Mouse (Mus musculus) limb, embryonic 14.5 days (tissue): ENCODE results near the gene Tmem203. TPM values are rescaled to one million over a fixed set of nuclear protein-coding genes. Genes with fewer than 3 reads are reported as not detected.

ENCODE experiments used
- ATAC-seq: fragments of 200-750 bp; cut with Nextera tagmentation; 2 replicates; pipeline ENCODE4 v1.8.0; 2017; ENCODE audit warnings: low read depth, moderate number of reproducible peaks, moderate TSS enrichment; ENCODE audit not compliant: low FRiP score
- DNase-seq: peaks from one replicate; pipeline ENCODE4 v3.0.0-alpha.2; 2015; ENCODE audit warnings: low spot score
- H3K27ac ChIP-seq: fragments of 300-500 bp; sonication (generic); replicated peaks from 2 replicates; pipeline ENCODE4 v1.5.1; 2014; ENCODE audit warnings: low read depth, mild to moderate bottlenecking, low read length, moderate library complexity, mixed read lengths
- H3K27me3 ChIP-seq: fragments of 300-500 bp; sonication (generic); 2 replicates; pipeline ENCODE4 v1.6.1; 2014; ENCODE audit warnings: low read length, mixed read lengths; ENCODE audit not compliant: control insufficient read depth, insufficient read depth
- H3K36me3 ChIP-seq: fragments of 300-500 bp; sonication (generic); 2 replicates; pipeline ENCODE4 v1.6.1; 2014; ENCODE audit warnings: mild to moderate bottlenecking, low read length, moderate library complexity, mixed read lengths; ENCODE audit not compliant: control insufficient read depth, insufficient read depth
- H3K4me1 ChIP-seq: fragments of 300-500 bp; sonication (generic); 2 replicates; pipeline ENCODE4 v1.6.1; 2014; ENCODE audit warnings: antibody characterized with exemption, low read length, mixed read lengths; ENCODE audit not compliant: control insufficient read depth, insufficient read depth
- H3K4me2 ChIP-seq: fragments of 300-500 bp; sonication (generic); replicated peaks from 2 replicates; pipeline ENCODE4 v1.6.1; 2014; ENCODE audit warnings: low read depth, mild to moderate bottlenecking, low read length, moderate library complexity; ENCODE audit not compliant: severe bottlenecking
- H3K4me3 ChIP-seq: fragments of 300-500 bp; sonication (generic); replicated peaks from 2 replicates; pipeline ENCODE4 v1.5.1; 2014; ENCODE audit warnings: low read length
- H3K9ac ChIP-seq: fragments of 300-500 bp; sonication (generic); 2 replicates; pipeline ENCODE4 v1.6.1; 2014; ENCODE audit warnings: mild to moderate bottlenecking, low read depth, low read length, moderate library complexity; ENCODE audit not compliant: severe bottlenecking
- H3K9me3 ChIP-seq: fragments of 300-500 bp; sonication (generic); 2 replicates; pipeline ENCODE4 v1.6.1; 2016; ENCODE audit warnings: low read length; ENCODE audit not compliant: control insufficient read depth
- POLR2A ChIP-seq: fragments of 200-500 bp; IDR thresholded peaks from 2 replicates; pipeline ENCODE4 v1.8.0; 2012; ENCODE audit warnings: inconsistent platforms, mild to moderate bottlenecking, moderate library complexity, borderline replicate concordance; ENCODE audit not compliant: insufficient read depth, insufficient read length; ENCODE audit errors: extremely low read depth
- WGBS: fragments of 180-500 bp; shearing (Covaris S2); extraction: QIAGEN DNeasy Blood & Tissue Kit; methylation state at CpG from one replicate; pipeline ENCODE4 v1.1.7; 2014; 5-methylcytosine and 5-hydroxymethylcytosine counted together
- polyA plus RNA-seq, 2 experiments: library from polyadenylated mRNA; depleted of rRNA in 1 of 2; stranded (reverse) in 1 of 2; unstranded in 1 of 2; fragments of >200 nt; fragmentation: Nextera tagmentation in 1 of 2; extraction: Ambion mirVana in 1 of 2; gene quantifications; 2 replicates each; pipeline versions ENCODE4 v1.2.1 to v1.2.3; 2012 to 2014

Gene Tmem203
- polyA plus RNA-seq, 2 experiments, result 16.3 to 29.7 TPM

- Histone ChIP-seq H3K9ac (no peak overlapping the region), H3K36me3 (no peaks in the 10 kb centered on the region), H3K4me3 (no peak overlapping the region), H3K4me1 (peaks cover 9% of the 10 kb centered on the region), H3K27ac (peak overlapping the region; percentile 34; the same call in 1 of the 2 replicates), H3K27me3 (no peaks in the 10 kb centered on the region), H3K9me3 (no peaks in the 10 kb centered on the region), H3K4me2 (peak overlapping the region; percentile 24; the same call in 1 of the 2 replicates)
- 3% methylated on average over 7 of the region's 7 CpGs for WGBS
- ATAC-seq (no peak), DNase-seq (peak; percentile 84)
- TF ChIP-seq POLR2A, result no peak
These were observed 26.8 kb upstream of the Tmem203 start for GRCm38 (mm10) chr2:25228431-25228889.

DNA sequence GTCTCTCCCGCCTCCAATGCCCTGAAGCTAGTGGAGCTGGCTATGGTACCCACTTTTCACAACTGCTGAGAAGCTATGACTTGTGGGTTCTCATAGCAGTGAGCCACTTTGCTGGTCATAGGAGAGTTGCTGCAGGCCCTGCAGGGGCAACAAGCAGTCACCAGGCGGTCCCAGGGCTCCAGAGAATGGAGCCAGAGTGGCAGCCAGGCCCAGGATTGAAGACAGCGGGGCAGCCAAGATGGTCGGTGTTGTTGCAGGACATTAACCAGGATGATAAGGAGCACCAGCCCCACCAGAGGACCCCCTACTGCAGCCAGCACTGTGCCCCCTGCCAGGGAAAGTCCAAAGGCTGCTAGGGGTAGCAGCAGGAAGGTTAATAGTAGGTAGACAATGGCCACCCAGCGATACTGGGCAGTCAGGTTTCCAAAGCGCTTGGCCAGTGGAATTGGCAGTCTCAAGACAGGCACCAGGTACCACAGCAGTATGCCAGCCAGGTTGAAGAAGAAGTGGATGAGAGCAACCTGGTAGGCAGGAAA lies 26.2 kb upstream of the Tmem203 start:
- H3K27ac ChIP-seq, result no peak overlapping the region
- WGBS, result 72% methylated on average over 6 of the region's 6 CpGs
- no peak for TF ChIP-seq POLR2A
- no peak overlapping the region for H3K9ac ChIP-seq
- H3K36me3 ChIP-seq, result no peaks in the 10 kb centered on the region
- ATAC-seq (no peak), DNase-seq (no peak)
- no peaks in the 10 kb centered on the region for H3K9me3 ChIP-seq
- H3K4me2 ChIP-seq, result peak overlapping the region; percentile 24; the same call in 1 of the 2 replicates
- peaks cover 5% of the 10 kb centered on the region; the same call in 1 of the 2 replicates for H3K4me1 ChIP-seq
- no peak overlapping the region for H3K4me3 ChIP-seq
- H3K27me3 ChIP-seq, result no peaks in the 10 kb centered on the region

DNA sequence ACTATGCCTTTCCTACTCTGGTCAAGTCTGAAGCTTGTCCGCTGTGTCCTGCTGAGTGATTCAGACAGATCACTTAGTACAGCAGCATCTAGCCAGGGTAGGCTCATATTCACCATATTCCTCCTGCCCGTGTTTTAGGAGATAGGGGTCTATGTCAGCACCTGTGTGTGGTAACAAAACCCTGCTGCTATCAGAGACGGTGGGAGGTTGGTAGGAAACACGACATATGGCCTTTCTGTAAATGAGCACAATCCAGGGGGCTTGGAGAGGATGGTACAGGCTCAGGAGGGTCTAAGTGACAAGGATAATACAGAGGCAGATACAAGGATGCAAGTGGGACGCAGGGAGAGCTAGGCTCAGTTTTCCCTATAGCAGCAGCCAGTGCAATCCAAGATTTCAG lies 25.7 kb upstream of the Tmem203 start:
- no peak overlapping the region for H3K27ac ChIP-seq
- H3K27me3 ChIP-seq, result no peaks in the 10 kb centered on the region
- H3K4me3 ChIP-seq, result no peak overlapping the region
- peaks cover 5% of the 10 kb centered on the region; the same call in 1 of the 2 replicates for H3K4me1 ChIP-seq
- H3K36me3 ChIP-seq, result no peaks in the 10 kb centered on the region
- DNase-seq, result no peak
- H3K9ac ChIP-seq, result no peak overlapping the region
- no peaks in the 10 kb centered on the region for H3K9me3 ChIP-seq
- ATAC-seq, result no peak
- TF ChIP-seq POLR2A, result no peak
- WGBS, result 76% methylated on average over 5 of the region's 5 CpGs
- H3K4me2 ChIP-seq, result no peak overlapping the region

DNA sequence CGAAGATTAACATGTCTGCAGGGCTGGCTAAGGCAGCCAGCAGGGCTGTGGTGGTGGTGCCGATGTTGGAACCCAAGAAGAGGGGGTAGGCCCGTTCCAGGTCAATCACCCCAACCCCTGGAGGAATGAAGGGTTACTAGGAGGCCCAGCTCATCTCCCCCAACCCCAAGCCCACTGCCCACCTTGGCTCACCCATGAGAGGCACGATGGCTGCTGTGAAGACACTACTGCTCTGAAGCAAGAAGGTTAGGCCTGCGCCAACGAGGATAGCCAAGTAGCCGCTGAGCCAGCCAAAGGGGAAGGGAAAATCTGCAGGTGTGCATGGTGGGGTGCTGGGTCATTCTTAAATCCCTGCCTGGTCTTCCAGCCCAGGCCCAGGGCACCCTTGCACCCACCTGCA lies 24.7 kb upstream of the Tmem203 start:
- ATAC-seq, result no peak
- TF ChIP-seq POLR2A, result no peak

DNA sequence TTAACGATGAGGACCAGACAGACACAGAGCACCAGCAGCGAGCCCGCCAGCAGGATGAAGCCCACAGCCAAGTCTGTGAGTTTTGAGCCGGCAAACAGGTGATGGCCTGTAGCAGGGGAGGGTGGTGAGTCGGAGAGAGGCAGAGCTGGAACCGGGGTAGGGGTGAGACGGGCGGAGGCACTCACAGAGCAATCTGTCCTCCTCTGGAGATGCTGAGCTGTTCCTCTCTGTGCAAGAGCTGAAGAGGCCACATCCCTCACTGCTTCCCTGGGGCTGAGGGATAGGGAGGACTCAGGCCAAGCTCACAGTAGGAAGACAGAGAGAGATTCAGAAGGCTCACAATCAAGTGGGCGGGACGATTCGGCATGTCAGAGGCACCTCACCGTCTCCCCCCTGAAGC lies 24.2 kb upstream of the Tmem203 start:
- Histone ChIP-seq H3K4me1 (peaks cover 3% of the 10 kb centered on the region; the same call in 1 of the 2 replicates), H3K27ac (no peak overlapping the region), H3K9me3 (no peaks in the 10 kb centered on the region), H3K4me3 (no peak overlapping the region), H3K36me3 (no peaks in the 10 kb centered on the region), H3K4me2 (no peak overlapping the region), H3K9ac (no peak overlapping the region), H3K27me3 (no peaks in the 10 kb centered on the region)
- DNase-seq (no peak), ATAC-seq (no peak)
- 46% methylated on average over 12 of the region's 12 CpGs for WGBS
- TF ChIP-seq POLR2A, result no peak

More for the DNA sequence above, 24.7 kb upstream of the Tmem203 start:
- Histone ChIP-seq H3K36me3 (no peaks in the 10 kb centered on the region), H3K4me3 (no peak overlapping the region), H3K4me2 (no peak overlapping the region), H3K27ac (no peak overlapping the region), H3K4me1 (peaks cover 3% of the 10 kb centered on the region; the same call in 1 of the 2 replicates), H3K9ac (no peak overlapping the region), H3K27me3 (no peaks in the 10 kb centered on the region), H3K9me3 (no peaks in the 10 kb centered on the region)
- no peak for DNase-seq
- WGBS, result 80% methylated on average over 7 of the region's 7 CpGs
